Mouse (Mus musculus): ENCODE results near the gene Gpha2. TPM values are rescaled to one million over a fixed set of nuclear protein-coding genes. Genes with fewer than 3 reads are reported as not detected.

Gpha2 gene
- polyA plus RNA-seq, 1 experiment from 2014 or later, result not detected

DNA sequence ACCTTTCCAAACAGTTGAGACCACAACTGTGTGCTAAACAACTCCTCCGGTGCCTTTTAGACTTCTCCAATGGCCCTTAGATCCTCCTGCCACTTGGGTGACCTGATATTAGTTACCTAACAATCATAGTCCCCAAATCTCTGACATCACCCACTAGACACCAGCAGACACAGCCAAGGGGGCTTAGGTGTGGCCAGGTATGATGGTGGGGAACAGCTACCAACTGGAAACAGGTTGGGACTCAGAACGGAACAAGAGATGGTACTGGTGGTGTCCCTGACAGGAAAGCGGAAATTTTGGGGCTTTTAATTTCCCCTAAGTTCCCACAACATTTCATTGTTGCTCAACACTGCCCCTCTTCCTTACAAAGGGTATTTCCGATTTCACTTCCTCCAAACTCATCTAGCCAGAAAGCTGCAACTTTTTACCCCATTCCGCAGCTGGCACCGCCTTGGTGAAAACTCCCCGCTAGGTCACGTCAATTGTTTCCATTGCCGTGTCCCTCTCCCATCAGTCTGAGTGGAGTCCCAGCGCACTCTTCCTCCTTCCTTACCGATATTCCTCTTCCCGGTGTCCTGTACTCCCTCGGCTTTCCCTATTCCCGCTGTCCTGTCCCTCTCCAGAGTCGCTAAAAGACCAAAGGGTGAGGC, 49.7 kb downstream of the Gpha2 start:
- H3K27ac ChIP-seq (ENCODE audit: low read depth, low read length), result peak overlapping the region; percentile 56
- no peaks in the 10 kb centered on the region for H3K9me3 ChIP-seq (ENCODE audit: control insufficient read depth, low read length)
- H3K36me3 ChIP-seq (ENCODE audit: control insufficient read depth, insufficient read depth, low read length), result peaks cover 3% of the 10 kb centered on the region; the same call in 1 of the 2 replicates
- H3K9ac ChIP-seq (replicated peaks; ENCODE audit: low read depth, low read length), result peak overlapping the region; percentile 65
- H3K4me1 ChIP-seq (ENCODE audit: control insufficient read depth, insufficient read depth, low read length), result peaks cover 24% of the 10 kb centered on the region
- peak overlapping the region; percentile 100 for H3K4me2 ChIP-seq (ENCODE audit: low read depth, low read length)
- peak overlapping the region; percentile 79 for H3K4me3 ChIP-seq (ENCODE audit: low read depth, low read length)
- 8% methylated on average over 15 of the region's 15 CpGs for WGBS
- no peaks in the 10 kb centered on the region for H3K27me3 ChIP-seq (ENCODE audit: control insufficient read depth, insufficient read depth, low read length)
- peak; percentile 33 for ATAC-seq (ENCODE audit: low read depth)

DNA sequence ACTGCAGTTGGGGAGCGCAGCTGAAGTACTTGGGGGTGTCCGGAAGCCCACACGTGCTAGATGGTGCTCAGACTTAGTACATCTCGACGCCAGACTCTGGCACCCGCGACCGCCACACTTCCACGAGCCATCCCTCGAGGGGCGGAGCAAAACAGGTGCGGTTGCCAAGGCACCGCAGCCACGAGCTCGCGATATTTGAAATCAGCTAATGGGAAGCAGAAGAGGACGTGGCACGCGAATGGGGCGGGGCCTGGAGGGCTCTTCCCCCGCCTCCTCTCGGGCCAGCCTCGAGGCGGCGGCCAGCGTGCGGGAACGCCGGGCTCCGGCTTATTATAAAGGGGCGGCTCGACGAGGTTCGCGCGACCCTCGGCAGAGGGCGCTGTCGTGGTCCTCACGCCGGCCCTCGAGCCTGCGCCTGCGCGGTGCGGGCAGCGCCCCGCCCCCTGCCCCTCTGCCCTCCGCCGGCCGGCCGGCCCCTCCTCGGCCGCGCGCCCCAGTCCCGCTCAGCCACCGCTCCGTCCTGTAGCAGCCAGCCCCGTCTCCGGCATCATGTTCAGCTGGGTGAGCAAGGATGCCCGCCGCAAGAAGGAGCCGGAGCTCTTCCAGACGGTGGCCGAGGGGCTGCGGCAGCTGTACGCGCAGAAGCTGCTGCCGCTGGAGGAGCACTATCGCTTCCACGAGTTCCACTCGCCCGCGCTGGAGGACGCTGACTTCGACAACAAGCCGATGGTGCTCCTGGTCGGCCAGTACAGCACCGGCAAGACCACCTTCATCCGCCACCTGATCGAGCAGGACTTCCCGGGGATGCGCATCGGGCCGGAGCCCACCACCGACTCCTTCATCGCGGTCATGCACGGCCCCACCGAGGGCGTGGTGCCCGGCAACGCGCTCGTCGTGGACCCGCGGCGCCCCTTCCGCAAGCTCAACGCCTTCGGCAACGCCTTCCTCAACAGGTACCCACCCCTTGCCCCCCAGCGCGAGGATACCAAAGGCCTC, 50.5 kb downstream of the Gpha2 start, which contains the start of gene Ehd1:
Ehd1 (plus strand) TSS at position 300 of the 996 bp plus-strand sequence.
- H3K27me3 ChIP-seq (ENCODE audit: control insufficient read depth, insufficient read depth, low read length), result no peaks in the 10 kb centered on the region
- under 1% methylated on average over 89 of the region's 106 CpGs for WGBS
- H3K27ac ChIP-seq (ENCODE audit: low read depth, low read length), result peak within 1 kb of the TSS; percentile 77
- peak; percentile 95 for ATAC-seq (ENCODE audit: low read depth)
- peaks cover 24% of the 10 kb centered on the region for H3K4me1 ChIP-seq (ENCODE audit: control insufficient read depth, insufficient read depth, low read length)
- peak within 1 kb of the TSS; percentile 72 for H3K9ac ChIP-seq (replicated peaks; ENCODE audit: low read depth, low read length)
- H3K4me2 ChIP-seq (ENCODE audit: low read depth, low read length), result peak within 1 kb of the TSS; percentile 100
- H3K36me3 ChIP-seq (ENCODE audit: control insufficient read depth, insufficient read depth, low read length), result peaks cover 12% of the 10 kb centered on the region
- H3K4me3 ChIP-seq (ENCODE audit: low read depth, low read length), result peak within 1 kb of the TSS; percentile 79
- no peaks in the 10 kb centered on the region for H3K9me3 ChIP-seq (ENCODE audit: control insufficient read depth, low read length)

MicroRNAs encoded within 50 kb of the gene (microRNA counts, 519-probe panel; counts per million panel counts)
- microRNA mmu-miR-192, result not detected

Small RNA genes lying within 50 kb of the gene (microRNA-seq; reads per million reads assigned to microRNA genes)
- gene Mir192 (87.3 reads per million, percentile 46 among the genes with 10 or more reads in this experiment), gene Mir194-2 (87.1 reads per million, percentile 45 among the genes with 10 or more reads in this experiment)

Other genes with a start within 250 kb of the Gpha2 start
- gene Slc22a20, start 240.2 kb upstream of the Gpha2 start, polyA plus RNA-seq (2014; fragmentation: Nextera tagmentation; extraction: Ambion mirVana), result not detected in 2 replicates
- gene Capn1, start 210.5 kb upstream of the Gpha2 start, polyA plus RNA-seq (2014; fragmentation: Nextera tagmentation; extraction: Ambion mirVana), result 3.4 and 7.0 TPM in 2 replicates
- gene Syvn1, start 179.8 kb upstream of the Gpha2 start, polyA plus RNA-seq (2014; fragmentation: Nextera tagmentation; extraction: Ambion mirVana), result 29.3 and 35.3 TPM in 2 replicates
- gene Mrpl49, start 168.6 kb upstream of the Gpha2 start, polyA plus RNA-seq (2014; fragmentation: Nextera tagmentation; extraction: Ambion mirVana), result 63.2 and 65.5 TPM in 2 replicates
- 538 and 563 TPM in 2 replicates for gene Fau, start 168.5 kb upstream of the Gpha2 start, polyA plus RNA-seq (2014; fragmentation: Nextera tagmentation; extraction: Ambion mirVana)
- 34.3 and 34.8 TPM in 2 replicates for gene Znhit2, start 165.2 kb upstream of the Gpha2 start, polyA plus RNA-seq (2014; fragmentation: Nextera tagmentation; extraction: Ambion mirVana)
- gene Tm7sf2, start 158.0 kb upstream of the Gpha2 start, polyA plus RNA-seq (2014; fragmentation: Nextera tagmentation; extraction: Ambion mirVana), result 53.4 and 63.7 TPM in 2 replicates
- gene Vps51, start 149.1 kb upstream of the Gpha2 start, polyA plus RNA-seq (2014; fragmentation: Nextera tagmentation; extraction: Ambion mirVana), result 72.9 and 73.2 TPM in 2 replicates
- gene Tmem262, start 146.3 kb upstream of the Gpha2 start, polyA plus RNA-seq (2014; fragmentation: Nextera tagmentation; extraction: Ambion mirVana), result 0.55 TPM in 1 of 2 replicates, not detected in the other
- 1.2 and 1.7 TPM in 2 replicates for gene Gm28374, start 144.1 kb upstream of the Gpha2 start, polyA plus RNA-seq (2014; fragmentation: Nextera tagmentation; extraction: Ambion mirVana)
- gene Zfpl1, start 141.4 kb upstream of the Gpha2 start, polyA plus RNA-seq (2014; fragmentation: Nextera tagmentation; extraction: Ambion mirVana), result 74.0 and 85.6 TPM in 2 replicates
- gene Cdca5, start 141.4 kb upstream of the Gpha2 start, polyA plus RNA-seq (2014; fragmentation: Nextera tagmentation; extraction: Ambion mirVana), result 3.0 and 3.5 TPM in 2 replicates
- gene AC131692.1, start 132.0 kb upstream of the Gpha2 start, polyA plus RNA-seq (2014; fragmentation: Nextera tagmentation; extraction: Ambion mirVana), result not detected in 2 replicates
- gene Naaladl1, start 120.6 kb upstream of the Gpha2 start, polyA plus RNA-seq (2014; fragmentation: Nextera tagmentation; extraction: Ambion mirVana), result 0.44 and 0.52 TPM in 2 replicates
- gene Sac3d1, start 107.7 kb upstream of the Gpha2 start, polyA plus RNA-seq (2014; fragmentation: Nextera tagmentation; extraction: Ambion mirVana), result 52.1 and 53.1 TPM in 2 replicates
- 63.9 and 72.8 TPM in 2 replicates for gene Snx15, start 98.1 kb upstream of the Gpha2 start, polyA plus RNA-seq (2014; fragmentation: Nextera tagmentation; extraction: Ambion mirVana)
- gene Batf2, start 85.4 kb upstream of the Gpha2 start, polyA plus RNA-seq (2014; fragmentation: Nextera tagmentation; extraction: Ambion mirVana), result not detected in 2 replicates
- 114 and 123 TPM in 2 replicates for gene Arl2, start 84.8 kb upstream of the Gpha2 start, polyA plus RNA-seq (2014; fragmentation: Nextera tagmentation; extraction: Ambion mirVana)
- 0.21 TPM in 1 of 2 replicates, not detected in the other for gene Majin, start 42.0 kb upstream of the Gpha2 start, polyA plus RNA-seq (2014; fragmentation: Nextera tagmentation; extraction: Ambion mirVana)
- 150 and 154 TPM in 2 replicates for gene Ppp2r5b, start 9.5 kb downstream of the Gpha2 start, polyA plus RNA-seq (2014; fragmentation: Nextera tagmentation; extraction: Ambion mirVana)
- 16.0 and 16.1 TPM in 2 replicates for gene Atg2a, start 15.3 kb downstream of the Gpha2 start, polyA plus RNA-seq (2014; fragmentation: Nextera tagmentation; extraction: Ambion mirVana)
- 53.4 and 74.8 TPM in 2 replicates for gene Ehd1, start 50.3 kb downstream of the Gpha2 start, polyA plus RNA-seq (2014; fragmentation: Nextera tagmentation; extraction: Ambion mirVana)
- gene Cdc42bpg, start 80.1 kb downstream of the Gpha2 start, polyA plus RNA-seq (2014; fragmentation: Nextera tagmentation; extraction: Ambion mirVana), result 0.61 and 0.71 TPM in 2 replicates
- 36.8 and 43.9 TPM in 2 replicates for gene Men1, start 108.6 kb downstream of the Gpha2 start, polyA plus RNA-seq (2014; fragmentation: Nextera tagmentation; extraction: Ambion mirVana)
- gene Map4k2, start 114.8 kb downstream of the Gpha2 start, polyA plus RNA-seq (2014; fragmentation: Nextera tagmentation; extraction: Ambion mirVana), result 13.3 and 15.8 TPM in 2 replicates
- gene Sf1, start 137.3 kb downstream of the Gpha2 start, polyA plus RNA-seq (2014; fragmentation: Nextera tagmentation; extraction: Ambion mirVana), result 91.7 and 112 TPM in 2 replicates
- gene Pygm, start 158.0 kb downstream of the Gpha2 start, polyA plus RNA-seq (2014; fragmentation: Nextera tagmentation; extraction: Ambion mirVana), result 4.3 and 4.4 TPM in 2 replicates
- gene Rasgrp2, start 173.0 kb downstream of the Gpha2 start, polyA plus RNA-seq (2014; fragmentation: Nextera tagmentation; extraction: Ambion mirVana), result 81.6 and 130 TPM in 2 replicates
- gene Nrxn2, start 192.4 kb downstream of the Gpha2 start, polyA plus RNA-seq (2014; fragmentation: Nextera tagmentation; extraction: Ambion mirVana), result 46.3 and 66.5 TPM in 2 replicates

Data from neural tube, embryonic 14.5 days (tissue).